Mouse (Mus musculus): ENCODE data around the gene Prrg4.
"Not testable (repeated sequence)": the region's sequence is repeated elsewhere in the genome, so short reads cannot be mapped to it uniquely, and the experiment has no call there.

- not testable (repeated sequence) for TF ChIP-seq CTCF (IDR thresholded peaks at IDR 0.05; ENCODE audit: insufficient read depth, low read length); POLR2A (IDR thresholded peaks at IDR 0.05; ENCODE audit: borderline replicate concordance, extremely low read depth, low read depth, low read length)
These were observed 8.4 kb upstream of the Prrg4 start for GRCm38 (mm10) chr2:104858083-104858482.

All from lung, adult 2 months (tissue).